Mouse (Mus musculus) heart, postnatal 0 days (tissue): Measurements from ENCODE around the gene Slc6a9.

Experiments used
- CTCF ChIP-seq: IDR thresholded peaks from 2 replicates; pipeline ENCODE4 v1.5.1; 2016; ENCODE audit warnings: antibody characterized with exemption, control low read depth, low read depth
- EP300 ChIP-seq: IDR thresholded peaks from 2 replicates; pipeline ENCODE4 v1.6.1; 2016; ENCODE audit warnings: antibody characterized with exemption, low read depth

DNA sequence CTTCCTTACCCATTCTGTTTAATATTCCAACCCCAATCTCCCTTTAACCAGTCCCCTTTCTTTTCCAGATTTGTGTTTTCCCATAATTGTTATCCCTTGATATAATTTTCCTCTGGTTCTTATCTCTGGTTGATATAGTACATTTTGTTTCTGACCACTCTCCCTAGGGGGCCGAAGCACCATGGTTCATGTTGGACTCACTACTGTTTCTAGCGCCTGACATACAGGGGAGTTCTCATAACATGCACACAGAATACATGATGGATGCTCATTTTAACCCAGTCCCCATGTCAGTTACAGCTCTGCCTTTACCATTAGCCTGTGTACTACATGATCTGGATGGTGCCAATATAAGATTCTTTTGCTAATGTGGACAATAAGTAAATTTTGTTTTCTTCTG, 53.6 kb downstream of the Slc6a9 start:
- TF ChIP-seq EP300 = no peak
- TF ChIP-seq CTCF = no peak
